ENCODE assay signal across 9 mouse cellular contexts in genomic region chr16:44632330-44633058, GRCm38 (mm10).
DNase-seq lines count a peak whose midpoint lies in the region; ATAC-seq lines count a peak whose summit lies in the region.
"Had no signal": no experiment of that assay in that cellular context is flagged by ENCODE, and none has a peak within 500 bp of the region (broad histone marks: within the 10 kb centered on the region; RNA-seq: fewer than 3 reads in every experiment).

No protein-coding gene starts in this region.

- H3K4me1 ChIP-seq in embryonic facial prominence, embryonic 14.5 days (ENCODE audit: control insufficient read depth, insufficient read depth, low read length) = peaks cover 40% of the 10 kb centered on the region
- H3K4me1 ChIP-seq in limb, embryonic 10.5 days = peaks cover 58% of the 10 kb centered on the region
- H3K4me1 ChIP-seq in neural tube, embryonic 13.5 days (replicated peaks) = peaks cover 44% of the 10 kb centered on the region

- H3K27me3 ChIP-seq in embryonic facial prominence, embryonic 14.5 days (replicated peaks; ENCODE audit: control insufficient read depth, insufficient read depth, low read length) = no peaks in the 10 kb centered on the region
- no peaks in the 10 kb centered on the region for H3K27me3 ChIP-seq in limb, embryonic 10.5 days (ENCODE audit: low read depth, poor library complexity, severe bottlenecking)
- no peaks in the 10 kb centered on the region for H3K27me3 ChIP-seq in neural tube, embryonic 13.5 days

- peak overlapping the region; percentile 49 for H3K9ac ChIP-seq in embryonic facial prominence, embryonic 14.5 days (ENCODE audit: low read depth, low read length)
- 0 out of 2 replicates have a peak overlapping the region, but pooled peaks have one; percentile 12 for H3K9ac ChIP-seq in neural tube, embryonic 13.5 days

- 8% methylated on average over 9 of the region's 9 CpGs for WGBS in embryonic facial prominence, embryonic 14.5 days
- whole genome bisulfite sequencing in limb, embryonic 10.5 days = 13% methylated on average over 9 of the region's 9 CpGs
- WGBS in neural tube, embryonic 13.5 days = 27% methylated on average over 9 of the region's 9 CpGs

- H3K4me3 ChIP-seq in embryonic facial prominence, embryonic 14.5 days (ENCODE audit: low read depth, low read length) = no peak overlapping the region
- 0 out of 2 replicates have a peak overlapping the region, but pooled peaks have one; percentile 17 for H3K4me3 ChIP-seq in limb, embryonic 10.5 days
- H3K4me3 ChIP-seq in neural tube, embryonic 13.5 days = no peak overlapping the region
- H3K4me3 ChIP-seq: myocyte had no signal

- peak overlapping the region; percentile 36 for H3K4me2 ChIP-seq in embryonic facial prominence, embryonic 14.5 days (ENCODE audit: low read depth, low read length)
- H3K4me2 ChIP-seq in neural tube, embryonic 13.5 days = peak overlapping the region; percentile 18; the same call in 1 of the 2 replicates

- no peaks in the 10 kb centered on the region for H3K9me3 ChIP-seq in embryonic facial prominence, embryonic 14.5 days (ENCODE audit: control insufficient read depth, low read length)
- H3K9me3 ChIP-seq in limb, embryonic 10.5 days (replicated peaks) = no peaks in the 10 kb centered on the region
- no peaks in the 10 kb centered on the region for H3K9me3 ChIP-seq in neural tube, embryonic 13.5 days

- H3K27ac ChIP-seq in embryonic facial prominence, embryonic 14.5 days (replicated peaks; ENCODE audit: low read depth, low read length) = peak overlapping the region; percentile 92
- peak overlapping the region; percentile 93 for H3K27ac ChIP-seq in limb, embryonic 10.5 days
- H3K27ac ChIP-seq in neural tube, embryonic 13.5 days (replicated peaks) = peak overlapping the region; percentile 74

- DNase-seq in adrenal gland, postnatal 14 days = peak; percentile 53
- no peak for DNase-seq in adrenal gland, adult 18-20 months (ENCODE audit: low spot score in 2 of 2)
- peak; percentile 96 for DNase-seq in embryonic facial prominence, embryonic 14.5 days (ENCODE audit: low spot score)
- peak; percentile 69 for DNase-seq in heart, adult 9 months (ENCODE audit: low spot score in 2 of 2)
- DNase-seq in kidney, adult 18-20 months = peak; percentile 27
- DNase-seq in limb, embryonic 10.5 days (ENCODE audit: low spot score) = peak; percentile 74
- DNase-seq in thymus, postnatal 36 days = no peak

- no peaks in the 10 kb centered on the region for H3K36me3 ChIP-seq in embryonic facial prominence, embryonic 14.5 days (ENCODE audit: control insufficient read depth, insufficient read depth, low read length)
- no peaks in the 10 kb centered on the region for H3K36me3 ChIP-seq in limb, embryonic 10.5 days
- H3K36me3 ChIP-seq in neural tube, embryonic 13.5 days = no peaks in the 10 kb centered on the region

- ATAC-seq in embryonic facial prominence, embryonic 14.5 days (ENCODE audit: low read depth) = peak; percentile 92
- ATAC-seq in neural tube, embryonic 13.5 days (ENCODE audit: low read depth) = peak; percentile 78

Comparison
In these comparisons a context has a peak if more than half of its experiments do, and no peak if none do; other contexts are left out.
1. DNase-seq: peak in adrenal gland, postnatal 14 days (single experiment), embryonic facial prominence, embryonic 14.5 days (single experiment), heart, adult 9 months (2 of 2), kidney, adult 18-20 months (single experiment) and limb, embryonic 10.5 days (single experiment); none in adrenal gland, adult 18-20 months (0 of 2) and thymus, postnatal 36 days (0 of 2).
2. Peak in every context shown above with its lines, with median percentiles within 50 percentile points of each other: H3K27ac ChIP-seq.